ENCODE assay signal across 23 mouse cellular contexts in the genomic region with DNA sequence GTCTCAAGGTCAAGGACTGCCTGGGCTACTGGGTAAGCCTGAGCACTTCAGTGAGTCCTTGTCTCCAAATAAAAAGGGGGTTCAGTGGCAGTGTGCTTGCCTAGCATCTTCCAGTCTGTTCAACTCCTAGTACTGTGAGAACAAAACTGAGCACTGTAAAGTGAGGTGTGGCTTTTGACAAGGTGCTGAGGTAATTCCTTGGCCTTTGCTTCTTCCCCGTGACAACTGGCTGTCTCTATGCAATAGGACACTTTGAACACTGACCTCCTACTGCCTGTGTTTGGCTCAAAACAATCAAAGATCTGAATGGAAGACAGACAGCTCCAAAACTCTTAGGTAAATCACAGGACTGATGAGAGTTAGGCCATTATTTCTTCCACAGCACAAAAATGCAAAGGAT.
"Had no signal": no experiment of that assay in that cellular context is flagged by ENCODE, and none has a peak within 500 bp of the region (broad histone marks: within the 10 kb centered on the region; RNA-seq: fewer than 3 reads in every experiment).

No protein-coding gene starts in this region.

- H3K27me3 ChIP-seq: heart, embryonic 13.5 days; heart, embryonic 15.5 days; hindbrain, embryonic 13.5 days; hindbrain, embryonic 15.5 days; limb, embryonic 12.5 days had no signal

- DNase-seq: forebrain, postnatal 0 days; gastrocnemius, postnatal 10 days; gastrocnemius, postnatal 25 days; heart, adult 11 months; heart, adult 2 months; heart, postnatal 14 days; heart, postnatal 36 days; kidney, adult 18-20 months; kidney, adult 8-10 months; kidney, postnatal 10 days; kidney, postnatal 25 days; kidney, postnatal 4 days; liver had no signal

- H3K36me3 ChIP-seq: heart, embryonic 13.5 days; heart, embryonic 15.5 days; hindbrain, embryonic 13.5 days; hindbrain, embryonic 15.5 days; limb, embryonic 10.5 days; limb, embryonic 12.5 days had no signal

- H3K4me2 ChIP-seq: heart, embryonic 11.5 days; heart, embryonic 13.5 days; heart, embryonic 15.5 days; hindbrain, embryonic 13.5 days; hindbrain, embryonic 15.5 days; limb, embryonic 12.5 days had no signal

- ATAC-seq: forebrain, postnatal 0 days; hindbrain, postnatal 0 days had no signal

- H3K9me3 ChIP-seq: heart, embryonic 13.5 days; heart, embryonic 15.5 days; hindbrain, embryonic 13.5 days; hindbrain, embryonic 15.5 days; limb, embryonic 10.5 days; limb, embryonic 12.5 days had no signal

- H3K4me3 ChIP-seq: heart, adult 2 months; heart, embryonic 13.5 days; heart, embryonic 15.5 days; hindbrain, embryonic 13.5 days; hindbrain, embryonic 15.5 days; layer of hippocampus, adult 2 months; left cerebral cortex, adult 2 months; limb, embryonic 10.5 days; limb, embryonic 12.5 days had no signal

- H3K9ac ChIP-seq: forebrain, postnatal 0 days; heart, embryonic 13.5 days; heart, embryonic 15.5 days; hindbrain, embryonic 13.5 days; hindbrain, embryonic 15.5 days; limb, embryonic 12.5 days had no signal

- H3K4me1 ChIP-seq: limb, embryonic 12.5 days had no signal

- H3K27ac ChIP-seq: heart, adult 2 months; heart, embryonic 13.5 days; heart, embryonic 15.5 days; hindbrain, embryonic 13.5 days; hindbrain, embryonic 15.5 days; hindbrain, postnatal 0 days; layer of hippocampus, adult 2 months; left cerebral cortex, adult 2 months; limb, embryonic 10.5 days; limb, embryonic 12.5 days had no signal
